Mouse (Mus musculus) adrenal gland, postnatal 4 days (tissue): ENCODE data around the gene Fam98b. TPM values are rescaled to one million over a fixed set of nuclear protein-coding genes. Genes with fewer than 3 reads are reported as not detected.

Experiments
- DNase-seq, 2 experiments: peaks; one replicate each; pipeline ENCODE4 v3.0.0; 2021 to 2022; ENCODE audit warnings: low spot score in 2 of 2, mixed read lengths in 2 of 2
- total RNA-seq, 2 experiments: library from RNA; stranded (reverse); gene quantifications; 2 replicates each; pipeline ENCODE4 v1.2.3; 2021

Fam98b gene
- total RNA-seq, 2 experiments from 2014 or later, result 43.9 to 48.5 TPM

DNA sequence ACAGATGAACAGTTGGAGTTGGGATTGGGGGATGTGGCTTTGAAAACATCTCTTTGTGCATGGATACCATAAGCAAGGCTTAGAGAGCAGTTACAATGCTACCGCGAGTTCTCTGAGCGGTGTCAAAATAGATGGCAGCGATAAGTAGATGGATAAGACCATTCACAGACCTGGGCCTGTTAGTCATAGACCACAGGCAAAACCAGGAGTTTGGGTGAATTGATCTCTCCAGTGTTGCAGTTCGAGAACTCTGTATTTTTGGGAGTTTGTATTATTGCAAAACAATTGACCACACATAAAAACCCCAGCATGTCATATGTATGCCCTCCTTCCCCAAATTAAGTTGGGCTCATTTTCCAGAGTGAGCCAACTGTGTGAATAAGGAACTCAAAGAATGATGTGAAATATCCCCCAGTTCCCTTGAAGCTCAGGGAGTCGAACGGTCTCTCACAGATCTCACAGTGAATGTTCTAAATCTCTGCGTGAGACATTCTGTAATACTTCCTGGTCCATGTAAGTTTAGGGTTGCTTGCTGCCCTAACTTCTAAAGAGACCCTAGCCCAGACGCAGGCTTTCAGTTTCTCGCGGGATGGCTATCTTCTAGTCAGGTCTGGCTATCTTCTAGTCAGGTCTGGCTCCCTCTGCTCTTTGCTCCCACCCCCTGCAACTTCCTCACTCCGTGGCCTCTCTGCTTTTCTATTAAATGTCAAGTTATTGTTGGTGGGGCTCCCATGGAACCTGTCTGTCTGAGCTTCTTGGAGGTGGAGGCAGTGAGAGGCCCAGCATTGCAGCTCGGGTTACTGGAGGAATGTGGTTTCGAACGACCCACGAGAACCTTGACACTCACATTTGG lies 50.3 kb downstream of the Fam98b start:
- DNase-seq, result no peak

DNA sequence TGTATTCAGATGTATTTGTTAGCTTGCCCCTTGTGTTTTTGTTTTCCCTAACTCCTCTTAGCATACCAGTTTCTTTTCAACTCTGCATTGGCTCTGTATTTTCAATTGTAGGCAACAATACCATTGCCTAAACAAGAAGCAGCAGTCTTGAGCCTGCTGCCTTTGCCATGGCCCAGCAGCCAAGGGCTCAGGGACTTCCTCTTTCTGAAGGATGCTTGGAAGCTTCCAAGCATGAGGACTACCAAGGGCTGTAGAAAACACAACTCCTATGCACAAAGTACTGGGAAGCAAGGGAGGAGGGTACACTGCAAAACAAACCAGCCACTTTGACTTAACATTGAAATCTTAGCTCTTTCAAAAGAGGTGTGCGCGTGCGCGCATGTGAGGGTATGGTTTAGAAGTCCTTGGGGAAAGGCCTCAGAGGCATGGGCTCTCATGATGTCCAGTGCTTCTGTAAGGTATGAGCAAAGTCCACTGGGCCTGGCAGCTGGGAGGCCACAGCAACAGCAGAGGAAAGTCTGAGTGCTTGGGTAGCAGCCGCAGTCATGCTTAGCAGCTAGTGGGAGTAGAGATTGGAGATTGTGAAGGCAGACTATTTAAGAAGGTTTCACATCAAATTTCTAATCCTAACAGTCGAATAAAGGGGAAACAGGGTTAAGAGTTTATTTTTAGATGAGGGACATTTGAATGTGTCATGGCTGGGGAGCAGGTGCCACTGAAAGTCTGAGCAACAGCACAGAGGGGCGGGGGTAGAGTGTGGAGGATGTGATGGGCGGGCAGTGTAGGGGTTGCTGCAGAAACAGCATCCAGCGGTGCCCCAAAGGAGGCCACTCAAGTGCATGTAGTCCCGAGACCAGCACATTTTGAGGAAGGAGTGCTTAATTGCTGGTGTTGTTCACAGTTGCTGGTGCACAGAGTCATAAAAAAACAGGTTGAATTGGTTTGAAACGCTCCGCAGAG lies 54.1 kb downstream of the Fam98b start:
- DNase-seq, result no peak

DNA sequence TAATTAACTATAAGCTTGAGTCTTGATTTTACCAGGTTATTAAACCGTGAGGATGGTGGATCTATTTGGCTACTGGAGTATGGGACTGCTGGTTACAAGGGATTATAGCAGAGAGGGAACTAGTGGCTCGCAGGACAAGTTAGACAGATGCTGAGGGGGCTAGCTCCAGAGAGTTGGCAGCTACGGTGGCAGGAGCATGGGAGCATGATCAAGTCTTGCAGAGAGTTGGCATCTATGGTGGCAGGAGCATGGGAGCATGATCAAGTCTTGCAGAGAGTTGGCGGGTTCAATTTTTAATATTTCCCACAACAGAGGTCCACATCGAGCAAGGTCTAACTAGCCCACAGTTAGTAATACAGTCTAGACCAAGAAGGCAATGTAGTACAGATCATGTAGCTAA lies 55.4 kb downstream of the Fam98b start:
- no peak for DNase-seq

DNA sequence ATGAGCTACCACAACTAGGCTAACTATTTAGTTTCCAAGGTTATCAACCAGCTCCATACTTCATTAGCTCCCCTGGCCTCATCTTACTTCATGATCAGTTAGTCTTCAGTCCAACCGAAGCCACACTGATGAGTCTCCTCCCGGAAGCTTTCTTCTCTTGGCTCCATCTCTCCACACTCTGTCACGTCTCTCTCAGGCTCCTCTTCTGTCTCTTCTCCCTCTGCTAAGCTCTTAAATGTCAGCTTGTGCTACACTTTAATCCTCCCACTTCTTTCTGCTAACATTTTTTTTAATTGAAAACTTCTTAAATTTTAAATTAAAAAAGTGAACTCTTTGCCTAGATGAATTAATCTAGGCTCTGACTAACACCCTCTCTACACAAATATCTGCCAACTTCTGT lies 58.4 kb downstream of the Fam98b start:
- no peak for DNase-seq

DNA sequence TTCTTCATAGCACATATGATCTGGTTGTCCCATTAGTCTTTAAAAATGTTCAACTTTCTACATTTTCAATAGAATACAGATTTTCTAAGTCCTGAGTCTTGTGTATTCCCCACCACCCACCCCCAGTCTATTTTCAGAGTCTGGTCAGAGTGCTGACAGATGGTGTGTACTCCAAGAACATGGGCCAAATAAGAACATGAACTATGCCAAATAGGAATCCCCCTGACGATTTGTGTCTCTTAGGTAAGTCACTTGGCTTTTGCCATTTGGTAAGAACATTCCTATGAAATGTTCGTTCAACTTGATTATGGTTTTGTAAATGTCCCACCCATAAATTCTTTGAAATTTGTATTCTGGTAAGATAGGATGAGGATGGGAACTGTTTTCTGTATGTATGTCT lies 59.5 kb downstream of the Fam98b start:
- no peak for DNase-seq

DNA sequence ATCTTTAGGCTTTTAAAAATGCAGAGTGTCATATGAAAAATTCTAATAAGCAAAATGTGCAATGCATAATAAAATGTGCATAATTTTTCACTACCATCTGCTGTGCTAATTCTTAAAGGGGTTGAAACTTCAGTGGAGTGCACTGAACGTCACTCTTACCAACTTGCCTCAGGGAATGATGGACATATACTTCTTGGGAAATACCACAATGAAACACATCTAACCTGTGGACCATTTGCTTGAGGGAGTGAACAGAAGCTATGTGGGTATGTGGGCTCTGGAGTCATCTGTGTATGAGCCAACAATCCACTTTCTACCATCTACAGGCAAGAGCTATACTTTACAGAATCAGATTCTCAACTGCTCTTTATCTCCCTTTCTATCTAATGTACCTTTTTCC lies 61.8 kb downstream of the Fam98b start:
- no peak for DNase-seq

DNA sequence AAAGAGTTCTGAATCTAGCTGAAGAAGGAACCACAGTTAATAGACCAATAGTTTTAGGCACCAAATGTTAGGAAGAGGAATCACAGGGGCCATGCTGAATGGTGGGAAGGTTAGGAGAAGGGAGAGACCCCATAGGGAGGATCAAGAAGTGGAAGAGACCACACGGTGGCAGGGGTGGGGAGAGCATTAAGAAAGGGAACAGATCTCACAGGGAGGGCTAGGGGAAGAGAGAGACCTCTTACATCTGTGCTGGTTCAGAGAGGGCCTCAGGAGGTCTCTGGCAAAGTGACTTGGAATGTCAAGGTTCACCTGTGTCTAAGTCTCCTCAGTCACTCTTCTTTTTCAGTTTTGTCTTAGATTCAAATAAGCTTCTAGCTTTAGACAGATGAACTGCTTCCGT lies 62.5 kb downstream of the Fam98b start:
- DNase-seq, result no peak

DNA sequence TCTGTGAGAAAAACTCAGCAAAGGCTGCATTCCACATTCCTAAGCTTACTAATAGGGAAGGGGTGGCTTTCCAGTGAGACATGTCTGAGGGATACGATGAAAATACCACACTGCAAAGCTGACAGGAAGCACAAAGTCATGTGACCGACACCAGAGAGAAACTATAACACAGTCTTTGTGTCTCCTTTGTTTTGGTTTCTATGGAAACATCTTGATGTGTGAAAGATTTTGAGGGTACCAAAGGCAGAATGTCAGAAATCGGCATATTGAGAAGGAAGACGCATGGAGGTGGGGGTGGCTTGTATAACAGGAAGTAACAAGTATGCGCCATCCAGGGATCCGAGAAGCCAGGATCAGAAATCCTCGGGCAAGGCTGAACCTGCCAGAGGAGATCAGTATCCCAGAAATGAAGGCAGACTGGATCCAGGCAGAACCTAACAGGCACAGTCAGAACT lies 62.9 kb downstream of the Fam98b start:
- DNase-seq, result no peak

DNA sequence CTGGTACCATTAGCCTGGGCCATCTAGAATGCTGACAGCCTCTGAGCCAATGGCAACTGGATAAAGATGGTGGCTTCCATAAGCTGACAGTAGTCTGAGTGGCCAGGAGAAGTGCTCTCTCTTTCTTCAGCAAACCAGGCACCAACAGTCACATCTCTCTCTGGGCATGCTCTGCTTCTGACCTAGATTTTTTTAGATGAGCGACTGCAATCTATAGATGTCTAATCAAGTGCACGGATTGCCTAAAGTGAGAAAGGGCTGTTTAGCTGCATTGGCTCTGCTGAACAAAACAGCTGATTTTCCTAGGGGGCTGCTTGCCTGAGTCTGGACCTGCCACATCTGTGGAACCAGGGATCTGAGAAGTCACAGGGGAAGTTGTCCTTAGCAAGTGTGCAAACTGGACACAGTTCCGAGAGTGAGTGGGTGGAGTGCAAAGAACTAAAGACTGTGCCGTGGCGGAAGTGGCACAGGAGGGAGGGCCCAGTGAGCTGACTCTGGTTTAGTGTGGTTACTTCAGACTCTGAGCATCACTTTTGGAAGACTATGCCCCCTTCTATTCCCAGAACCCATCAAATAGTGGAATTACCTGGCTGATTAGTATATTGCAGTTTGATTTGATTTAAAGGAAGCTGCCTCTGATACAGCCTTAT lies 64.2 kb downstream of the Fam98b start:
- DNase-seq, result no peak

DNA sequence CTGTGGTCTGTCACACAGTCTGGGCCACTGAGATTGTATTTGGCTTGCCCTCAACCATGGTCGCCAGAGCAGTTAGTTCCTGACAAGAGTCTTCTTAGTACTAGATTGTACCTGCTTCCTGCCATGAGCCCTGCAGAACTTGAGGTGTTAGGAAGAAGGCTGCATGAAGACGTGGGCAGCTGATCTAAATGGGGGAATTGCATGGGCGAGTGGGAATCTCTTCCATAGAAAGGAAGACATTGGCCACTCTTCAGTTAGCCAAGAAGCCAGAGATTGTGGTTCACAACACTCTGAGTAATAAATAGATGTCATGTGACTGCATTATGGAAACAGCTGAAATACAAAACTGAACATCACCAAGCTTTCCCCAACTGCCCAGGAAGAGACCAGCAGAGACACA lies 69.5 kb downstream of the Fam98b start:
- DNase-seq, result no peak

Other genes starting within 250 kb of the Fam98b start
- gene Spred1, start 128.4 kb upstream of the Fam98b start, total RNA-seq, result 10 to 100 TPM; 92.8 to 98.8 TPM
- gene Rasgrp1, start 93.3 kb downstream of the Fam98b start, total RNA-seq, result 1 to 10 TPM; 1.4 to 1.7 TPM